Mouse (Mus musculus): ENCODE results near the gene Adad2. TPM values are rescaled to one million over a fixed set of nuclear protein-coding genes. Genes with fewer than 3 reads are reported as not detected.

Gene Adad2
- not detected for total RNA-seq (2023)

GRCm38 (mm10) chr8:119612471-119612870, at the start of gene Adad2:
TSS of gene Adad2 (plus strand) at chr8:119612747.

GRCm38 (mm10) chr8:119574437-119575365, 37.8 kb upstream of the Adad2 start, which contains the start of the genes Hsdl1 and Dnaaf1:
TSS of gene Hsdl1 (minus strand) at chr8:119575183.
TSS of gene Dnaaf1 (plus strand) at chr8:119575235.

GRCm38 (mm10) chr8:119604996-119605395, 7.6 kb upstream of the Adad2 start, which contains the start of gene Taf1c:
TSS of gene Taf1c (minus strand) at chr8:119605222.

GRCm38 (mm10) chr8:119635378-119635777, 22.8 kb downstream of the Adad2 start, which contains the start of gene Kcng4:
TSS of gene Kcng4 (minus strand) at chr8:119635680.

Other genes with a start within 250 kb of the Adad2 start
- gene Mlycd, start 217.9 kb upstream of the Adad2 start, total RNA-seq (2023) = 14.7 TPM
- gene Osgin1, start 178.6 kb upstream of the Adad2 start, total RNA-seq (2023) = 5.5 TPM
- gene Necab2, start 166.0 kb upstream of the Adad2 start, total RNA-seq (2023) = not detected
- gene Slc38a8, start 111.0 kb upstream of the Adad2 start, total RNA-seq (2023) = 1.4 TPM
- 130 TPM for gene Mbtps1, start 54.0 kb upstream of the Adad2 start, total RNA-seq (2023)
- gene Hsdl1, start 37.6 kb upstream of the Adad2 start, total RNA-seq (2023) = 60.2 TPM
- gene Dnaaf1, start 37.5 kb upstream of the Adad2 start, total RNA-seq (2023) = not detected
- gene Taf1c, start 7.5 kb upstream of the Adad2 start, total RNA-seq (2023) = 19.8 TPM
- not detected for gene Kcng4, start 22.9 kb downstream of the Adad2 start, total RNA-seq (2023)
- gene Wfdc1, start 53.6 kb downstream of the Adad2 start, total RNA-seq (2023) = not detected
- not detected for gene Atp2c2, start 87.3 kb downstream of the Adad2 start, total RNA-seq (2023)
- gene Tldc1, start 165.7 kb downstream of the Adad2 start, total RNA-seq (2023) = 3.2 TPM
- gene Cotl1, start 227.8 kb downstream of the Adad2 start, total RNA-seq (2023) = 573 TPM
- 12.0 TPM for gene Klhl36, start 249.5 kb downstream of the Adad2 start, total RNA-seq (2023)

All from CD8-positive naive resting alpha-beta T cell, adult 57 days (primary cell).